Mouse (Mus musculus): ENCODE results near the gene Vangl2. TPM values are rescaled to one million over a fixed set of nuclear protein-coding genes. Genes with fewer than 3 reads are reported as not detected.
A peak's percentile ranks its signal among the peaks of the same experiment; 100 is the strongest.

The Vangl2 gene
- polyA plus RNA-seq, 1 experiment from 2014 or later = 40.6 TPM

- H3K27ac ChIP-seq = peak overlapping the region; percentile 95
- H3K4me3 ChIP-seq = peak overlapping the region; percentile 47
- no peaks in the 10 kb centered on the region for H3K9me3 ChIP-seq
- peaks cover 77% of the 10 kb centered on the region for H3K4me1 ChIP-seq
- peaks cover 63% of the 10 kb centered on the region for H3K36me3 ChIP-seq (replicated peaks)
- WGBS = 65% methylated on average over 9 of the region's 9 CpGs
- H3K27me3 ChIP-seq (ENCODE audit: poor library complexity, severe bottlenecking) = no peaks in the 10 kb centered on the region
- no peak for DNase-seq (ENCODE audit: extremely low spot score, low spot score)
Measured at GRCm38 (mm10) chr1:172014771-172015170, 13.5 kb downstream of the Vangl2 start.

GRCm38 (mm10) chr1:172012030-172012429 is 16.2 kb downstream of the Vangl2 start:
- peaks cover 50% of the 10 kb centered on the region for H3K4me1 ChIP-seq
- WGBS = 40% methylated on average over 5 of the region's 5 CpGs

GRCm38 (mm10) chr1:172010042-172010824 is 18.0 kb downstream of the Vangl2 start:
- no peaks in the 10 kb centered on the region for H3K9me3 ChIP-seq
- H3K4me1 ChIP-seq = peaks cover 32% of the 10 kb centered on the region
- 96% methylated on average over 20 of the region's 20 CpGs for WGBS
- no peak overlapping the region for H3K27ac ChIP-seq
- H3K27me3 ChIP-seq (ENCODE audit: poor library complexity, severe bottlenecking) = no peaks in the 10 kb centered on the region
- no peak for DNase-seq (ENCODE audit: extremely low spot score, low spot score)
- no peak overlapping the region for H3K4me3 ChIP-seq
- peaks cover 91% of the 10 kb centered on the region for H3K36me3 ChIP-seq (replicated peaks)

More at GRCm38 (mm10) chr1:172012030-172012429, 16.2 kb downstream of the Vangl2 start:
- H3K36me3 ChIP-seq (replicated peaks) = peaks cover 76% of the 10 kb centered on the region
- DNase-seq (ENCODE audit: extremely low spot score, low spot score) = peak; percentile 75
- no peak overlapping the region for H3K4me3 ChIP-seq
- H3K27ac ChIP-seq = peak overlapping the region; percentile 95; the same call in 1 of the 2 replicates
- no peaks in the 10 kb centered on the region for H3K9me3 ChIP-seq
- no peaks in the 10 kb centered on the region for H3K27me3 ChIP-seq (ENCODE audit: poor library complexity, severe bottlenecking)

- H3K36me3 ChIP-seq (replicated peaks) = peaks cover 93% of the 10 kb centered on the region
Measured at GRCm38 (mm10) chr1:172009406-172009805, 18.8 kb downstream of the Vangl2 start.

GRCm38 (mm10) chr1:172008351-172008750 is 19.9 kb downstream of the Vangl2 start:
- Histone ChIP-seq H3K9me3 (no peaks in the 10 kb centered on the region), H3K4me3 (no peak overlapping the region), H3K4me1 (peaks cover 13% of the 10 kb centered on the region), H3K36me3 (replicated peaks) (peaks cover 99% of the 10 kb centered on the region), H3K27ac (no peak overlapping the region), H3K27me3 (ENCODE audit: poor library complexity, severe bottlenecking) (no peaks in the 10 kb centered on the region)
- WGBS = 93% methylated on average over 9 of the region's 9 CpGs
- DNase-seq (ENCODE audit: extremely low spot score, low spot score) = no peak

More at GRCm38 (mm10) chr1:172009406-172009805, 18.8 kb downstream of the Vangl2 start:
- Histone ChIP-seq H3K27me3 (ENCODE audit: poor library complexity, severe bottlenecking) (no peaks in the 10 kb centered on the region), H3K4me3 (no peak overlapping the region), H3K9me3 (no peaks in the 10 kb centered on the region), H3K27ac (no peak overlapping the region), H3K4me1 (peaks cover 24% of the 10 kb centered on the region)
- no peak for DNase-seq (ENCODE audit: extremely low spot score, low spot score)
- WGBS = 95% methylated on average over 21 of the region's 21 CpGs

- Histone ChIP-seq H3K36me3 (replicated peaks) (peaks cover 99% of the 10 kb centered on the region), H3K4me1 (peaks cover 7% of the 10 kb centered on the region), H3K27ac (no peak overlapping the region), H3K27me3 (ENCODE audit: poor library complexity, severe bottlenecking) (no peaks in the 10 kb centered on the region), H3K4me3 (no peak overlapping the region), H3K9me3 (no peaks in the 10 kb centered on the region)
- WGBS = 96% methylated on average over 21 of the region's 21 CpGs
- DNase-seq (ENCODE audit: extremely low spot score, low spot score) = no peak
Measured at GRCm38 (mm10) chr1:172007761-172008160, 20.5 kb downstream of the Vangl2 start.

- Histone ChIP-seq H3K36me3 (replicated peaks) (peaks cover 69% of the 10 kb centered on the region), H3K27me3 (ENCODE audit: poor library complexity, severe bottlenecking) (no peaks in the 10 kb centered on the region), H3K4me3 (no peak overlapping the region), H3K9me3 (no peaks in the 10 kb centered on the region), H3K27ac (peak overlapping the region; percentile 12), H3K4me1 (peaks cover 4% of the 10 kb centered on the region; the same call in 1 of the 2 replicates)
- 46% methylated on average over 12 of the region's 12 CpGs for WGBS
- no peak for DNase-seq (ENCODE audit: extremely low spot score, low spot score)
Measured at GRCm38 (mm10) chr1:172001665-172002064, 26.6 kb downstream of the Vangl2 start.

GRCm38 (mm10) chr1:172000641-172001040 is 27.6 kb downstream of the Vangl2 start:
- H3K4me3 ChIP-seq = no peak overlapping the region
- no peaks in the 10 kb centered on the region for H3K27me3 ChIP-seq (ENCODE audit: poor library complexity, severe bottlenecking)
- H3K36me3 ChIP-seq (replicated peaks) = peaks cover 59% of the 10 kb centered on the region
- H3K27ac ChIP-seq = no peak overlapping the region
- H3K9me3 ChIP-seq = no peaks in the 10 kb centered on the region
- peaks cover 4% of the 10 kb centered on the region; the same call in 1 of the 2 replicates for H3K4me1 ChIP-seq
- 57% methylated on average over 3 of the region's 3 CpGs for WGBS
- DNase-seq (ENCODE audit: extremely low spot score, low spot score) = no peak

- WGBS = 92% methylated on average over 13 of the region's 13 CpGs
- no peak overlapping the region for H3K4me3 ChIP-seq
- no peak overlapping the region for H3K27ac ChIP-seq
Measured at GRCm38 (mm10) chr1:171998820-171999597, 29.2 kb downstream of the Vangl2 start.

GRCm38 (mm10) chr1:171996701-171997100 is 31.5 kb downstream of the Vangl2 start:
- Histone ChIP-seq H3K4me3 (no peak overlapping the region), H3K9me3 (no peaks in the 10 kb centered on the region), H3K4me1 (peaks cover 1% of the 10 kb centered on the region; the same call in 1 of the 2 replicates), H3K36me3 (replicated peaks) (peaks cover 20% of the 10 kb centered on the region), H3K27me3 (ENCODE audit: poor library complexity, severe bottlenecking) (no peaks in the 10 kb centered on the region), H3K27ac (no peak overlapping the region)
- no peak for DNase-seq (ENCODE audit: extremely low spot score, low spot score)
- 84% methylated on average over 7 of the region's 7 CpGs for WGBS

More at GRCm38 (mm10) chr1:171998820-171999597, 29.2 kb downstream of the Vangl2 start:
- Histone ChIP-seq H3K27me3 (ENCODE audit: poor library complexity, severe bottlenecking) (no peaks in the 10 kb centered on the region), H3K4me1 (peaks cover 4% of the 10 kb centered on the region; the same call in 1 of the 2 replicates), H3K36me3 (replicated peaks) (peaks cover 43% of the 10 kb centered on the region), H3K9me3 (no peaks in the 10 kb centered on the region)
- no peak for DNase-seq (ENCODE audit: extremely low spot score, low spot score)

GRCm38 (mm10) chr1:171994918-171995715 is 33.1 kb downstream of the Vangl2 start:
- no peak for DNase-seq (ENCODE audit: extremely low spot score, low spot score)
- no peak overlapping the region for H3K4me3 ChIP-seq

GRCm38 (mm10) chr1:171994501-171994900 is 33.7 kb downstream of the Vangl2 start:
- Histone ChIP-seq H3K36me3 (replicated peaks) (peaks cover 1% of the 10 kb centered on the region), H3K27me3 (ENCODE audit: poor library complexity, severe bottlenecking) (no peaks in the 10 kb centered on the region), H3K27ac (no peak overlapping the region), H3K4me3 (no peak overlapping the region), H3K9me3 (no peaks in the 10 kb centered on the region), H3K4me1 (no peaks in the 10 kb centered on the region)
- DNase-seq (ENCODE audit: extremely low spot score, low spot score) = no peak
- 90% methylated on average over 2 of the region's 2 CpGs for WGBS

More at GRCm38 (mm10) chr1:171994918-171995715, 33.1 kb downstream of the Vangl2 start:
- 86% methylated on average over 11 of the region's 11 CpGs for WGBS
- no peaks in the 10 kb centered on the region for H3K27me3 ChIP-seq (ENCODE audit: poor library complexity, severe bottlenecking)
- H3K27ac ChIP-seq = no peak overlapping the region
- peaks cover 8% of the 10 kb centered on the region for H3K36me3 ChIP-seq (replicated peaks)
- H3K9me3 ChIP-seq = no peaks in the 10 kb centered on the region
- no peaks in the 10 kb centered on the region for H3K4me1 ChIP-seq

All from forebrain, embryonic 10.5 days (tissue).